Mouse (Mus musculus) left cerebral cortex, postnatal 14 days (tissue): Measurements from ENCODE around the gene Kcnk2. TPM values are rescaled to one million over a fixed set of nuclear protein-coding genes. Genes with fewer than 3 reads are reported as not detected.

Experiments used
- DNase-seq, 2 experiments: peaks; one replicate each; pipeline ENCODE4 v3.0.0; 2021 to 2022; ENCODE audit warnings: low spot score in 2 of 2, mixed read lengths in 1 of 2
- intact Hi-C: fragments of 180-260 bp; cut with DNase I; formaldehyde crosslinking; loops from one replicate; pipeline ENCODE4 v1.15.1; 2025
- microRNA-seq, 2 experiments: library from miRNA; unstranded; fragments of <30 nt; microRNA quantifications; one replicate each; pipeline ENCODE4 v1.2.0; 2022
- total RNA-seq, 2 experiments: library from RNA; stranded (reverse); gene quantifications; 2 replicates each; pipeline ENCODE4 v1.2.3; 2021

The Kcnk2 gene
- total RNA-seq, 2 experiments from 2014 or later, result 65.0 to 65.7 TPM

DNA sequence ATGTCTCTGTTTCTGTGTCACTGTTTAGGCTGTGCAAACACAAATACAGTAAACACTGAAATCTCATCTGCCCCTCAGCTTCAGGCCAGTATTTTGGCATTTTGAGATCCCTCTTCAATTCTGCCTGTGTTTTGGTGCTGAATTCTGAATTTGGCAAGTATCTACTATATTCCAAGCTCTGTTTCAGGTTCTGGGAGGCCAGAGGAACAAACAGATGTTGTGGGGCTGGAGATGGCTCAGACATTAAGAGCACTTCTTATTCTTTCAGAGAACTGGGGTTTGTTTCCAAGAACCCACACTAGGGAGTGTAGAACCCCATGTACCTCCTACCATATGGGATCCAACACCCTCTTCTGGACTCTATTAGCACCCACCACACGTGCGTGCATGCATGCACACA is 237.8 kb downstream of the Kcnk2 start:
- intact Hi-C loops, result no loop called here

More for the DNA sequence above, 237.8 kb downstream of the Kcnk2 start:
- DNase-seq, result no peak

Small RNA genes lying within 50 kb of the gene (microRNA-seq; reads per million reads assigned to microRNA genes)
- gene Gm24092, result 0 reads per million in 2 experiments
